Mouse (Mus musculus) spleen, adult 2 months (tissue): Measurements from ENCODE around the gene Ten1.

ENCODE experiments used
- CTCF ChIP-seq: fragments of 200-500 bp; IDR thresholded peaks from 2 replicates; pipeline ENCODE4 v1.5.1; 2011; ENCODE audit warnings: mild to moderate bottlenecking, inconsistent platforms; ENCODE audit not compliant: insufficient read depth, insufficient read length, insufficient replicate concordance; ENCODE audit errors: extremely low read depth
- POLR2A ChIP-seq: fragments of 200-500 bp; IDR thresholded peaks from 2 replicates; pipeline ENCODE4 v1.6.1; 2011; ENCODE audit warnings: low read depth, low read length, inconsistent platforms

- TF ChIP-seq CTCF (no peak), POLR2A (no peak)
These were observed 15.3 kb downstream of the Ten1 start for GRCm38 (mm10) chr11:116213877-116214510.
